Mouse (Mus musculus) heart, postnatal 0 days (tissue): Measurements from ENCODE around the gene Creld2. TPM values are rescaled to one million over a fixed set of nuclear protein-coding genes. Genes with fewer than 3 reads are reported as not detected.

Source experiments
- ATAC-seq: fragments of 200-750 bp; cut with Nextera tagmentation; 2 replicates; pipeline ENCODE4 v1.8.0; 2017; ENCODE audit warnings: low read depth, moderate number of reproducible peaks, moderate library complexity; ENCODE audit not compliant: insufficient read depth
- DNase-seq: peaks from one replicate; pipeline ENCODE4 v3.0.0-alpha.2; 2016; ENCODE audit warnings: low spot score
- H3K27ac ChIP-seq: fragments of 300-500 bp; sonication (generic); 2 replicates; pipeline ENCODE4 v1.5.1; 2014; ENCODE audit warnings: low read depth, mild to moderate bottlenecking
- H3K27me3 ChIP-seq: fragments of 300-500 bp; sonication (generic); 2 replicates; pipeline ENCODE4 v1.6.1; 2014; ENCODE audit warnings: low read length, mixed read lengths; ENCODE audit not compliant: control insufficient read depth, insufficient read depth
- H3K36me3 ChIP-seq: fragments of 300-500 bp; sonication (generic); replicated peaks from 2 replicates; pipeline ENCODE4 v1.6.1; 2014; ENCODE audit warnings: low read length, mixed read lengths; ENCODE audit not compliant: control insufficient read depth, insufficient read depth
- H3K4me1 ChIP-seq: fragments of 300-500 bp; sonication (generic); 2 replicates; pipeline ENCODE4 v1.6.1; 2014; ENCODE audit warnings: antibody characterized with exemption; ENCODE audit not compliant: control insufficient read depth, insufficient read depth
- H3K4me2 ChIP-seq: fragments of 300-500 bp; sonication (generic); 2 replicates; pipeline ENCODE4 v1.6.1; 2014; ENCODE audit warnings: low read depth, mild to moderate bottlenecking, low read length, moderate library complexity
- H3K4me3 ChIP-seq: fragments of 300-500 bp; sonication (generic); 2 replicates; pipeline ENCODE4 v1.5.1; 2014; ENCODE audit warnings: low read depth, low read length
- H3K9ac ChIP-seq: fragments of 300-500 bp; sonication (generic); replicated peaks from 2 replicates; pipeline ENCODE4 v1.6.1; 2014; ENCODE audit warnings: low read depth, low read length, mixed read lengths
- H3K9me3 ChIP-seq: fragments of 300-500 bp; sonication (generic); replicated peaks from 2 replicates; pipeline ENCODE4 v1.6.1; 2016; ENCODE audit warnings: low read length; ENCODE audit not compliant: control insufficient read depth
- CTCF ChIP-seq: IDR thresholded peaks from 2 replicates; pipeline ENCODE4 v1.5.1; 2016; ENCODE audit warnings: antibody characterized with exemption, control low read depth, low read depth
- EP300 ChIP-seq: IDR thresholded peaks from 2 replicates; pipeline ENCODE4 v1.6.1; 2016; ENCODE audit warnings: antibody characterized with exemption, low read depth
- WGBS: fragments of 180-500 bp; shearing (Covaris S2); extraction: QIAGEN DNeasy Blood & Tissue Kit; methylation state at CpG from one replicate; pipeline ENCODE4 v1.1.7; 2014; 5-methylcytosine and 5-hydroxymethylcytosine counted together
- polyA plus RNA-seq: library from polyadenylated mRNA; unstranded; fragments of >200 nt; fragmentation: Nextera tagmentation; extraction: Ambion mirVana; gene quantifications from 2 replicates; pipeline ENCODE4 v1.2.1, GENCODE M21; 2015
- total RNA-seq: library from RNA; depleted of rRNA; stranded (reverse); fragments of >200 nt; gene quantifications from 2 replicates; pipeline ENCODE4 v1.2.3, GENCODE M21; 2014; ENCODE audit warnings: low replicate concordance

Gene Creld2
- total and polyA plus RNA-seq, 2 experiments from 2014 or later, result 23.3 to 26.3 TPM

DNA sequence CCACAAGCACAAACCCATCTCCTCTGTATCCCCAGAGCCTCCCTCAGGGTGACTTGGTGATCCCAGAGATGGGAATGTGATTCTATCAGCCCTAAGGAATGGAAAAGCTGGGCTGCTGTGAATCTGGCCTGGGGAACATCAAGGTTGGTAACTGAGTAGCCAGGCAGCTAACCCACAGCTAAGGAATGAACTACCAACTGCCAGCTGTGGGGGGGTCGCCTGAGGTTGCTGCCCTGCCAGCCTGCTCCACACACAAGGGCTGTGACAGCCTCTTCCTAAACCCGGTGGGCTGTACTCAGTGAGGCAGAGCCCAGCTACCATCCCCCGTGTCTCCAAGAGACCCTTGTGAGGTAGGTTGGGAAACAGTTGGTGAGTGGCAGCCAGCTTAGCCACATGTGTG is 31.6 kb downstream of the Creld2 start:
- no peak for TF ChIP-seq EP300
- TF ChIP-seq CTCF, result no peak
- 53% methylated on average over 3 of the region's 3 CpGs for WGBS
- Histone ChIP-seq H3K27ac (peak overlapping the region; percentile 80), H3K4me1 (peaks cover 48% of the 10 kb centered on the region), H3K36me3 (no peaks in the 10 kb centered on the region), H3K4me2 (no peak overlapping the region), H3K27me3 (no peaks in the 10 kb centered on the region), H3K4me3 (no peak overlapping the region), H3K9ac (0 out of 2 replicates have a peak overlapping the region, but pooled peaks have one; percentile 1), H3K9me3 (no peaks in the 10 kb centered on the region)
- ATAC-seq (no peak), DNase-seq (no peak)

DNA sequence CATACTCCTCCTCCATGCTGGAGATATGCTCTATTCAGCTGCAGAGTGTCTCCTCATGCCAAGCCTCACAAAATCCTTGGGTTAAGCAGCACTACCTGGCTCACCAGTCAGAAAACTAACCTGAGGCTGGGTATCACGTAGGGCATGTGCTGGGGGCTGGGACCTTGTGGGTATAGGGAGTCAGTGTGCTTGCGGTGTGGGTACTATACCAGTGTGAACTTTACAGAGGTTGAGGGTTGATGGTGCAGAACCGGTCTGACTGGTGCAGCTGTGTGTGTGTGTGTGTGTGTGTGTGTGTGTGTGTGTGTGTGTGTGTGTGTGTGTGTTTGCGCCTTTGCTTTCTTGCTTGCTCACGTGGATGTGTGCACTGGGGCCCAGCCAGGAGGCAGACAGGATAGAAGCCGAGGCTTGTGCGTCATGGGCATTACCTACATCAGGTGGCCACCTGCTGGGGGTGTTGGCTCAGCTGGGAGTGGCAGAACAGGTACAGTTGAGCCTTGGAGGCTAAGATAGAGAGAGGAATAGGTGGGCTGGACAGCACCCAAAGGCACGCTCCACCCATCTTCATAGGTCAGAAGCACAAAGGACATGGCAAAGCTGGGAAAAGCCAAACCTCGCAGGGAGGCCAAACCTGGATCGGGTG is 32.2 kb downstream of the Creld2 start:
- H3K27ac ChIP-seq, result no peak overlapping the region; the same call in 1 of the 2 replicates
- no peak overlapping the region for H3K4me3 ChIP-seq
- WGBS, result 84% methylated on average over 10 of the region's 10 CpGs
- H3K4me1 ChIP-seq, result peaks cover 48% of the 10 kb centered on the region
- TF ChIP-seq EP300 (no peak), CTCF (no peak)
- no peak overlapping the region for H3K4me2 ChIP-seq
- H3K36me3 ChIP-seq, result no peaks in the 10 kb centered on the region
- H3K27me3 ChIP-seq, result no peaks in the 10 kb centered on the region
- no peak for DNase-seq
- ATAC-seq, result no peak
- no peaks in the 10 kb centered on the region for H3K9me3 ChIP-seq
- H3K9ac ChIP-seq, result 0 out of 2 replicates have a peak overlapping the region, but pooled peaks have one; percentile 1

- DNase-seq, result no peak
- TF ChIP-seq EP300 (no peak), CTCF (no peak)
- Histone ChIP-seq H3K4me3 (no peak overlapping the region), H3K9me3 (no peaks in the 10 kb centered on the region), H3K4me1 (peaks cover 48% of the 10 kb centered on the region), H3K36me3 (no peaks in the 10 kb centered on the region), H3K27ac (no peak overlapping the region), H3K27me3 (no peaks in the 10 kb centered on the region), H3K4me2 (no peak overlapping the region), H3K9ac (no peak overlapping the region)
- WGBS, result 91% methylated on average over 9 of the region's 9 CpGs
- no peak for ATAC-seq
Observed at GRCm38 (mm10) chr15:88853106-88853505, 33.7 kb downstream of the Creld2 start.

GRCm38 (mm10) chr15:88854119-88854968 is 34.9 kb downstream of the Creld2 start:
- Histone ChIP-seq H3K27me3 (no peaks in the 10 kb centered on the region), H3K4me2 (no peak overlapping the region), H3K27ac (peak overlapping the region; percentile 74), H3K9me3 (no peaks in the 10 kb centered on the region), H3K4me3 (no peak overlapping the region), H3K36me3 (no peaks in the 10 kb centered on the region), H3K4me1 (peaks cover 44% of the 10 kb centered on the region), H3K9ac (no peak overlapping the region; the same call in 1 of the 2 replicates)
- ATAC-seq (peak; percentile 40), DNase-seq (peak; percentile 57)
- no peak for TF ChIP-seq CTCF
- TF ChIP-seq EP300, result no peak
- 27% methylated on average over 6 of the region's 6 CpGs for WGBS

GRCm38 (mm10) chr15:88854969-88855830 is 35.8 kb downstream of the Creld2 start:
- WGBS, result 49% methylated on average over 15 of the region's 15 CpGs
- H3K9me3 ChIP-seq, result no peaks in the 10 kb centered on the region
- peaks cover 39% of the 10 kb centered on the region for H3K4me1 ChIP-seq
- TF ChIP-seq EP300 (no peak), CTCF (no peak)
- no peak for ATAC-seq
- H3K27me3 ChIP-seq, result no peaks in the 10 kb centered on the region
- no peak overlapping the region for H3K4me3 ChIP-seq
- H3K4me2 ChIP-seq, result no peak overlapping the region
- H3K36me3 ChIP-seq, result no peaks in the 10 kb centered on the region
- H3K27ac ChIP-seq, result peak overlapping the region; percentile 74
- no peak for DNase-seq
- H3K9ac ChIP-seq, result no peak overlapping the region
